Mouse (Mus musculus) hematopoietic stem cell, adult 5-6 weeks (primary cell): ENCODE data around the gene Mettl18. TPM values are rescaled to one million over a fixed set of nuclear protein-coding genes. Genes with fewer than 3 reads are reported as not detected.
"Not testable (repeated sequence)": the region's sequence is repeated elsewhere in the genome, so short reads cannot be mapped to it uniquely, and the experiment has no call there.

Experiments used
- ATAC-seq, 2 experiments: fragments of 125-278 bp in 1 of 2; replicated peaks in 1 of 2; 2 replicates each; pipeline ENCODE4 v1.8.0; 2016 to 2017; ENCODE audit warnings: inconsistent platforms in 2 of 2, mild to moderate bottlenecking in 2 of 2, moderate number of reproducible peaks in 2 of 2, low read depth in 1 of 2, moderate TSS enrichment in 1 of 2; ENCODE audit not compliant: low FRiP score in 2 of 2, poor library complexity in 2 of 2, severe bottlenecking in 2 of 2, insufficient read depth in 1 of 2, low TSS enrichment in 1 of 2
- total RNA-seq: library from RNA; stranded (forward); fragments of 172-1452, 232-1000 nt; gene quantifications from 2 replicates; pipeline ENCODE4 v1.2.3, GENCODE M21; 2017

The Mettl18 gene
- total RNA-seq = 14.0 and 24.2 TPM in 2 replicates

GRCm38 (mm10) chr1:163994721-163995608 lies at the start of gene Mettl18, which contains the start of gene BC055324:
Gene Mettl18 (plus strand): TSS chr1:163994889.
Gene BC055324 (minus strand): TSS chr1:163994796.
- ATAC-seq = peak; percentile 98 to 99

- no peak for ATAC-seq
Measured at GRCm38 (mm10) chr1:163953396-163953795, 41.3 kb upstream of the Mettl18 start.

GRCm38 (mm10) chr1:163958036-163958435 lies 36.7 kb upstream of the Mettl18 start:
- no peak for ATAC-seq

GRCm38 (mm10) chr1:163964008-163964689 lies 30.5 kb upstream of the Mettl18 start:
- 0 out of 4 replicates have a peak, but pooled peaks of 1 of the 2 experiments have one; percentile 27 for ATAC-seq

GRCm38 (mm10) chr1:163974471-163974870 lies 20.2 kb upstream of the Mettl18 start:
- no peak for ATAC-seq

- ATAC-seq = peak; percentile 36 to 65; a peak in 2 of 4 replicates
Measured at GRCm38 (mm10) chr1:163975088-163975487, 19.6 kb upstream of the Mettl18 start.

GRCm38 (mm10) chr1:163976515-163976914 lies 18.2 kb upstream of the Mettl18 start:
- no peak for ATAC-seq

- no peak for ATAC-seq
Measured at GRCm38 (mm10) chr1:163992371-163992770, 2.3 kb upstream of the Mettl18 start.

- ATAC-seq = peak; percentile 17 to 58; a peak in 3 of 4 replicates
Measured at GRCm38 (mm10) chr1:163994173-163994720, 442 bp upstream of the Mettl18 start.

GRCm38 (mm10) chr1:163995609-163995913 lies 872 bp downstream of the Mettl18 start:
- no peak for ATAC-seq

- peak; percentile 58 to 66; a peak in 2 of 4 replicates for ATAC-seq
Measured at GRCm38 (mm10) chr1:164001831-164002452, 7.3 kb downstream of the Mettl18 start.

- ATAC-seq = no peak
Measured at GRCm38 (mm10) chr1:164004311-164004710, 9.6 kb downstream of the Mettl18 start.

GRCm38 (mm10) chr1:164009235-164009634 lies 14.5 kb downstream of the Mettl18 start:
- no peak for ATAC-seq

- no peak for ATAC-seq
Measured at GRCm38 (mm10) chr1:164014616-164015015, 19.9 kb downstream of the Mettl18 start.

GRCm38 (mm10) chr1:164018221-164018896 lies 23.7 kb downstream of the Mettl18 start:
- no peak for ATAC-seq

GRCm38 (mm10) chr1:164019789-164020188 lies 25.1 kb downstream of the Mettl18 start:
- no peak for ATAC-seq

GRCm38 (mm10) chr1:164020746-164021145 lies 26.1 kb downstream of the Mettl18 start:
- ATAC-seq = not testable (repeated sequence)
